Mouse (Mus musculus) gastrocnemius, adult 8-10 months (tissue): ENCODE results near the gene Bcor. TPM values are rescaled to one million over a fixed set of nuclear protein-coding genes. Genes with fewer than 3 reads are reported as not detected.
A peak's percentile ranks its signal among the peaks of the same experiment; 100 is the strongest.

ENCODE experiments used
- DNase-seq, 2 experiments: peaks; one replicate each; pipeline ENCODE4 v3.0.0; 2022; ENCODE audit warnings: low spot score in 2 of 2
- total RNA-seq, 4 experiments: library from RNA; stranded (reverse); gene quantifications; 2 replicates each; pipeline ENCODE4 v1.2.4; 2022

Gene Bcor
- total RNA-seq, 4 experiments from 2014 or later: 13.2 to 17.4 (median 14.1) TPM

DNA sequence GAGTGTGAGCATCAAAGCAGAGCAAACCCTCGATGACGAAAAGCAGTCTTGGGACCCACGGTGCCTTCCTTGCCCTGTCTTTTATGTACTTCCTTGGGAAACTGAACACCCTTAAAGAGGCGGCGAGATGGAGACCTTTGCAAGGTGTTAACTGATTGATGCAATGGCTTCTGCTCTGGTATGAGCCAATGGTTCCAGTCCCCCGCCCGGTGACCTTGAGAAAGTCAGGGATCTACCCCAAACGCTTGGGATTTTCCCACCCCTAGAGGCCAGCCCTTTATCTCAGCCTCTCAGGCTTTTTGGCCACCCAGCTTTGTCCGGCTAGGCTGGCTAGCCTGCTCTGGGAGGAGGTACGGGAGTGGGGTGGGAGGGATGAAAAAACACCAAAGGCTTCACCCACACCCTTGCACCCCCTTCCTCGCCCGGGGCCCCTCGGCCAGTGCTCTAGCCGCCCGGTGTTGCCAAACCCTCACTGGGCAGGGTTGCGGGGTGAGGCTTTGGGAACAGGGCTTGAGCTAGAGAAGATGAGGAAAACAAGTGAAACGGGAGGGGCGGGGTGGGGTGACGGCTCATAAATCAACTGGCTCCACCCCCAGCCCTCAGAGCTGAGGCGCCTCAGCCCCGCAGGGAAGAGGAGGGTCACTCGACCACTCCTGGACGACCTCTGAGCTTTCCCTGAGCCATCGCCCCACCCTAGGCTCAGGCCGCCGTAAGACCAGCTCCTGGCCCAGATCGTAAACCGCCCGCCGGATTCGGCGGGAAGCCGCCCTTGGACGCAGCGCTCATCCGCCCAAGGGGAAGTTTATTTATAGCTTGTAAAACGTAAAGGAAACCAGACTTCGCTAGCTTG is 154.7 kb downstream of the Bcor start:
- peak; percentile 19 to 55 for DNase-seq

GRCm38 (mm10) chrX:12004416-12004815 is 155.7 kb downstream of the Bcor start:
- DNase-seq: no peak

- no peak for DNase-seq
Observed at GRCm38 (mm10) chrX:12003947-12004346, 156.2 kb downstream of the Bcor start.

DNA sequence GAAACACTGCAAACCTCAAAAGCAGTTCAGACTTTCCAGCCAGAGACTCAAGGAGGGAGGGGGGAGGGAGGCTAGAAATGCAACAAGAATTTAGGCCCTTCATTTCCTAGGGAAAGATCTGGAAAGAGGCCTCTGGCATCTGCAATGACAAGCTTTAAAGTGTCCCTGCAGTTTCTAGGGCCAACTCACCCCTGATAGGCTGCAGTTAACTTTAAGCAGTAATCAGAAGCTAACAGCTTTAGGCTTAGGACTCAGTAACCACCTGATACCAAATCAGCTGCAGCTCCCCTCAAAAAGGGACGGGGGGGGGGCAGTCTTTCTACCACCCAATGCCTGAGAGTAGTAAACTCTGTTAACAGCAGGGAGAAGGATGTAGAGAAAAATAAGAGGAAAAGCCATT is 156.6 kb downstream of the Bcor start:
- DNase-seq: no peak

DNA sequence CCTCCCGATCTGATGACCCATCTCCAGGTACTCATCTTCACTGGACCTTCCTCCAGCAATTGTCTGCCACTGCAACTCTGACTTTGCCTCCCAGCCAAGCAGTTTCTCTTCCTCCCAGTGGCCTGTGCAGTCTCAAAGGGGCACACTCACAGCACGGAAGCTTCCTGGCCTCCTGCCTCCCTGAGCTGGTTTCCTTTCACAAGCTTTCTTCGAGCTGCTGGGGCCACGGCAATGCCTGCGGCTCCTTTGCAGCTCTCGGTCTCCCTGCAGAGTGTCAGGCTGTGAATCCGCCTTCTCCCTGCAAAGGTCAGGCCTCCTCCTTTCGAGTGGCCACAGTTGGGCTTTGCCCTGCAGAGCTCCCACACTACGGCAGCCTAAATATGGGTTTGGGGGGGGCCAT is 157.0 kb downstream of the Bcor start:
- no peak for DNase-seq

DNA sequence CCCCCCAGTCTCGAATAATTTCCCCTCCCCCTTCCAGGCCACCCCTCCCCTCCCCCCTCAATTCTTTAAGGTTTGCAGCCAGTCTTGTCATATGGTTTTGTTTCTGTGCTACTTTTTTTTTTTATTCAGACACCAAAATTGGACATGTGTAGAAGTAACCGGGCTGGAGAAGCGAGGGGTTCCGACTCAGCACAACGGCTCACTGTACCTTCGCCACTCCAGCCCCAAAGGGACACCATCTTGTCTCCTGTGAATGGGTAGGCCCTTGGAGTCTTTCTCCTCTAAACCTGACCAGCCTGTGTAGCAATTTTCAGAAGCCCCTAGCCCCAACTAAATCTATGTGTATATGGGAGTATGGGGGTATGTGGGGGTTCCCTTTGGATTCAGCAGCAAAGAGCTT is 157.6 kb downstream of the Bcor start:
- DNase-seq: no peak

DNA sequence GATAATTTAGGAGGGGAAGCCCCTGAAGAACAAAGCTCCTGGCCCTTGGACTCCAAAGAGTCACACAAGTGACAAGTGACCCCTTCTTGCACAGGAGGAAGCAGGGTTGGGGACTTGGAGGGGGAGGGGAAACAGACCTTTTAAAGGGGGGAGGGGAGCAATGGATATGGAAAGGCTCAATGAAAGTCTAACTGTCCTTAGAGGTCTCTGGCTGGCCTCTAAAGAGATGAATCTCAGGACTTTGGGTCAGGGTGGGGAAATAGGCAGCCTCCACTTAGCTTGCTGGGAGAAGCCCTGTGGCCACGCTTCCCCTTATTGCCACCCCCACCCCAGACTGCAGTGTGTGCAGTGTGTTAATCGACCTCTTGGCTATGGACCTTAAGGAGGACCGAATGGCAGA is 158.2 kb downstream of the Bcor start:
- no peak for DNase-seq

DNA sequence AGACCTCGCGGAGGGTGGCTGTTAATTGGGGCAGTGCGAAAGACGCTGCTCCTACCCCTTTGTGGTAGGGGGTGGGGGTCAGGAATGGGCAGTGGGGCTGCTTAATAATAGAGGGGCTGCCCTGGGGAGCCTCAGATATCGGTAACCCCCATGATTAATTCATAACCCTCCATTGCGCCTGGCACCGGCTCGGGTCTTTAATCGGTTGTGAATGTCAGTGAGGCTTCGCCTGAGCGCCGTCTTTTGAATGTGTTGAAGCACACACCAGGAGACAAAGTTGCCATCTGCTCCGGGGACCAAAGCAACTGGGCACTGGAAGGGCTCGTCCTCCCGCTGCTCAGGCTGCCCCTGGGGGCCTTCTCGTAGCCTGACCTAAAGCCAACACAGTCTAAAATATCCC is 158.8 kb downstream of the Bcor start:
- no peak for DNase-seq

GRCm38 (mm10) chrX:12000620-12001019 is 159.5 kb downstream of the Bcor start:
- no peak for DNase-seq

DNA sequence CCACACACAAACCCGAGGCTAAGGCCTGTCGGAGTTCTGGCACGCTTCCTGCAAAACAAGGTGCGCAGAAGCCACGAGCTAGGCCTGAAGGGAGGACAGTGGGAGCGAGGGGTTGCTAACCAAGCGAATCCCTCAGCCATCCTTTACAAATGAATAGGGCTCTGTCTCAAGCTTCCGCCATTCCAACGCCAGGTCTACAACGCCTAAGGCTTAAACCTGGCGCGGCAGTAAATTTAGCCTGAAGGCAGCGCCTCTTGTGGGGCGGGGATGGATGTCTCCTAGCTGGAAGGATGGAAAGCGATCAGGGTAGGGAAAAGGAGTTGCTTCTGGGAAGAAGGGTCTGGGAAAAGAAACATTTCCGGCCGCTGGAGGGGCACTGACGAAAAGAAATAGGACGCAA is 160.2 kb downstream of the Bcor start:
- DNase-seq: no peak

DNA sequence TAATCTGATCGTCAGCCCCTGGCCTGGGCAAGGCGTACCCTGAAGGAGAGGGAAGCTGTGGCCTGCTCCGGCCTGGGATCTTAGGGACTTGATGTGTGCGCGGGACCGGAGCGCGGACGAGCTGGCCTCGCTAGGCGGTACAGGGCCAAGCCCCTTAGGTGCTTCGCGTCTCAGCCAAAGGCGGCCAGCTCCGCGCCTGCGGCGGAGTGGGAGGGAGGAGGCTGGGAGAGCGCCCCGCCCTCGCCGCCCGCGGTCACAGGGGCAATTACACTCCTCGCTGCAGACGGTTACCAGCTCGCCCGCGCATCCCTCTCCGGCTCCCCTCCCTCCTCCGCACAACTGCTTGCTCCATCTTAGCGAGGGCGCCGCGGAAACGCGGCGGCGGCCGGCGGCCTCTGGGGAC is 161.2 kb downstream of the Bcor start:
- DNase-seq: peak; percentile 33 to 61

DNA sequence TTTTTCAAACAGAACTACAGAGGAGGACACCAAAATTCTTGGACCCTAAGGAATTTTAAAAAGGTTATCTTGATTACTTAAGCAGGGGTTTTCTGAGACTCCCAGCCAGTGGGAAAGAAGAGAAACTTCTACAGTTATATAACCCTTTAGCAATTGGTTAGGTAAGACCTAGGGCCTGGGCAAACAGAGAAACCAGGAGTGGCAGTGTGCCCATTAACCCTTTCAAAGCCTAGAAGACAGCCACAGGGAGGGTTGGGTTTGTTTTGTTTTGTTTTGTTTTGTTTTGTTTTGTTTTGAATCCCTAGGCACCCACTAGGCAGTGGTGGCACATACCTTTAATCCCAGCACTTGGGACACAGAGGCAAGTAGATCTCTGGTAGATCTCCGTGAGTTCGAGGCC is 163.3 kb downstream of the Bcor start:
- DNase-seq: no peak

- no peak for DNase-seq
Observed at GRCm38 (mm10) chrX:11996489-11996888, 163.7 kb downstream of the Bcor start.

DNA sequence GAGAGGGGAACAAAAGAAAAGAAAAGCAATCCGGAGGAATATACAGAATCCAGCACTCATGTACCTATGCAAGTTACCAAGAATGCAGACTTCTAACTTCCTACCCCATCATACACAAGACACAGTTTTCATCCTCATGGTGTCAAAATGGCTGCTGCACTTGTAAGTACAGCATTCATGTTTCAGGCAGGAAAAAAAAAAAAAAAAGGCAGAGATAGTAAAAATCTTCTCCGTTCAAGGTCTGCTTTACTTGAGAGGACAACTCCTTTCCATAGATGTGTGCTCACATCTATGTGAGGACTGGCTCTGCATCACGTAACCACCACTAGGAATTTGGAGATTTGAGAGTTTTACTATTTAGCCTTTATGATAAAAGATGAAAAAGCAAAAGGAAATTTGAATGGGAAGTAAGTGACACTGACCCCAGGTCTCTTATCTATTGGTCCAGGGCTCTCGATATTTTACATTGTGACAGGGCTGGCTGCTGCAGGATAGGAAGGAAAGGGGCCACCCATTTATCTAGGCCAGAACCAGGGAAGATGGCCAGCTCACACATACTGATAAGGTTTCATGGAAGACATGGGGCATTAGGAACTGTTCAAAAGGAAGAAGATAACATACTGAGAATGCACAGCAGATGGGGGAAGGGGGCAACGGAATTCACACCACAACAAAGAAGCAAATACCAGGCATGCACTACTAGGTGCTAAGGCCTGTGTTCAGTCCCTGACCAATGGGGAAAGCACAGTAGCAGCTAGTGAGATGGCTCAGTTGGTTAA is 166.3 kb downstream of the Bcor start:
- DNase-seq: no peak

DNA sequence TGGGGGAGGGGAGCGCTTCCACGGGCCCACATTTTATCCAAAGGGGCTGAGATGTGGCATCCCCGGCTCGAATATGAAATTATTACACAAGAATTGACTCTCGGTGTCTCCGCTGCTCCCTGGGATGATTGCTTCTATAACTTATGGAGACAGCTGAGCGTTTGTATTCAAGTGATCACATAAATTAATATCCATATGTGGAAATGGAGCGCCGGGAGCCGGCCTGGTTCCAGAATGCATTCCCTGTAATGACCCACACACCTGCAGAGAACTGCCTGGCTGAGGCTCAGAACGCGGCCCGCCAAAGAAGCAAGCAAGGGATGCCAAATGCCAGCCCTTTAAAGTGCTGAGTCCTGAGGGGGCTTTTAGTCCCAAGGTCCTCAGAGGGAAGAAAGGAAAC is 170.7 kb downstream of the Bcor start:
- DNase-seq: no peak

DNA sequence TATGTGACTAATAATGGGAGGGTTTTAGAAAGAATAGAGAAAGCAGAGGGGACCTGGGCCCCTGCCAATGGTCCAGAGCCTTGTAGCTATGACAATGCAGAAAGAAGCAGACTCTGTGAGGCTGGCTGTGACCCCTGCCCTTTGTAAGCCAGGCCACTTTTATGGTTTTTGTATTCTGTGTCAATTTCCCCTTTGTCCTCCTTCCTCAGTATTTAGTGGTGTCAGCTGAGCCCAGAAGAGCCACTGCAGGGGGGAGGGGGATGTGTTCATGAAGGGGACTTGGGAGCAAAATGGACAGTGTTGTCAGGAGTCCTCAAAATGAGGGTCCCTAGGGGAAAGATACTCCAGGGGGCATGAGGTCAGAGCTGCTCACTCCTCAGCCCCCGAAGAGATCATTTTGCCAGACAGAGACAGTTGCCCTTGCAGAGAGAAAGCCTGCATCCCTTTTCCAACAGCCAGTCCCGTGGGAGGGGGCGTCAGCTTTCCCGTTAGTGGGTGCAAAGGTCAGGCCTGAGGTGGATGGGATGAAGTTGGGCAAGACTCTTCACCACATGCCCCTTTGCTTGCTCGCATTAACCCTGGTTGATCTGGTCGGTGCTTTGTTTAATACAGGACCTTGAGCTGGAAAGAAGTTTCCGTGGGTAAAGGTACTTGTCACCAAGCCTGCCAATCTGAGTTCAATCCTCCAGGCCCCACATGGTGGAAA is 171.8 kb downstream of the Bcor start:
- DNase-seq: no peak

DNA sequence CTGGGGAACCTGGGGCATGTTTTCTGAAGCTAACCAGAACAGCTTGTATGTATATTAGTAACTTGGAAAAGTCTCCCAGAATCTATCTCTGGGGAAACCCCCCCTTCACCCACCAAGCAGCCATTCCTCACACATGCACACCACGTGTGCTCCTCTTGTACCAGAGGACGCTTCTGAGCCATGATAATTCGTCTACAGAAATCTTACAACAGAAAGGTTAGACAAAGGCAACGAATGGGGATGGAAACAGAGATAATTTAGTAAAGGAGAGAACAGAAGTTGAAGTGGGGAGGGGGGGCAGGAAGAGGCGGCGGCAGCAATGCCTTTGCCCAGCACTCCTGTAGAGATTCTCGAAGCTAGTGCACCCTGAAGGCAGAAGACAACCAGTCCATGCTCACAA is 172.6 kb downstream of the Bcor start:
- DNase-seq: no peak
